ENCODE assay signal across 9 mouse cellular contexts in genomic region chr14:31137791-31138190, GRCm38 (mm10). TPM values are rescaled to one million over a fixed set of nuclear protein-coding genes. Genes with fewer than 3 reads are reported as not detected.
A peak's percentile ranks its signal among the peaks of the same experiment; 100 is the strongest.
DNase-seq lines count a peak whose midpoint lies in the region; ATAC-seq lines count a peak whose summit lies in the region.
"Had no signal": no experiment of that assay in that cellular context is flagged by ENCODE, and none has a peak within 500 bp of the region (broad histone marks: within the 10 kb centered on the region; RNA-seq: fewer than 3 reads in every experiment).

No protein-coding gene starts in this region.

- H3K36me3 ChIP-seq in forebrain, embryonic 14.5 days (ENCODE audit: control insufficient read depth, insufficient read depth, low read length), result peaks cover 72% of the 10 kb centered on the region
- H3K36me3 ChIP-seq in forebrain, embryonic 15.5 days, result peaks cover 25% of the 10 kb centered on the region
- H3K36me3 ChIP-seq in lung, embryonic 15.5 days, result peaks cover 82% of the 10 kb centered on the region

- peaks cover 11% of the 10 kb centered on the region for H3K4me1 ChIP-seq in forebrain, embryonic 14.5 days (ENCODE audit: control insufficient read depth, insufficient read depth, low read length)
- peaks cover 28% of the 10 kb centered on the region for H3K4me1 ChIP-seq in forebrain, embryonic 15.5 days
- peaks cover 24% of the 10 kb centered on the region for H3K4me1 ChIP-seq in lung, embryonic 15.5 days

- 88% methylated on average over 11 of the region's 11 CpGs for WGBS in forebrain, embryonic 14.5 days
- WGBS in forebrain, embryonic 15.5 days, result 81% methylated on average over 11 of the region's 11 CpGs
- WGBS in lung, embryonic 15.5 days, result 68% methylated on average over 11 of the region's 11 CpGs

- H3K27me3 ChIP-seq in forebrain, embryonic 14.5 days (replicated peaks; ENCODE audit: control insufficient read depth, insufficient read depth, low read length), result no peaks in the 10 kb centered on the region
- no peaks in the 10 kb centered on the region for H3K27me3 ChIP-seq in forebrain, embryonic 15.5 days
- no peaks in the 10 kb centered on the region for H3K27me3 ChIP-seq in lung, embryonic 15.5 days
- H3K27me3 ChIP-seq: embryonic facial prominence, embryonic 15.5 days had no signal

- H3K4me3 ChIP-seq in forebrain, embryonic 14.5 days (ENCODE audit: low read depth, low read length), result no peak overlapping the region
- H3K4me3 ChIP-seq in forebrain, embryonic 15.5 days, result no peak overlapping the region
- no peak overlapping the region for H3K4me3 ChIP-seq in lung, embryonic 15.5 days
- H3K4me3 ChIP-seq: embryonic facial prominence, embryonic 15.5 days had no signal

- ATAC-seq in forebrain, embryonic 14.5 days, result no peak
- no peak for ATAC-seq in forebrain, embryonic 15.5 days (replicated peaks)
- ATAC-seq in lung, embryonic 15.5 days (ENCODE audit: borderline replicate concordance, extremely low read depth, low FRiP score, low TSS enrichment), result no peak
- no peak for ATAC-seq in megakaryocyte-erythroid progenitor cell, adult 5-6 weeks (replicated peaks; ENCODE audit: low FRiP score, low TSS enrichment, poor library complexity, severe bottlenecking)

- no peak overlapping the region for H3K9ac ChIP-seq in forebrain, embryonic 14.5 days (ENCODE audit: low read length)
- no peak overlapping the region for H3K9ac ChIP-seq in forebrain, embryonic 15.5 days (replicated peaks)
- H3K9ac ChIP-seq in lung, embryonic 15.5 days, result no peak overlapping the region
- H3K9ac ChIP-seq: embryonic facial prominence, embryonic 15.5 days had no signal

- H3K9me3 ChIP-seq in forebrain, embryonic 14.5 days (replicated peaks; ENCODE audit: control insufficient read depth, low read length), result no peaks in the 10 kb centered on the region
- H3K9me3 ChIP-seq in forebrain, embryonic 15.5 days, result no peaks in the 10 kb centered on the region
- no peaks in the 10 kb centered on the region for H3K9me3 ChIP-seq in lung, embryonic 15.5 days
- H3K9me3 ChIP-seq: embryonic facial prominence, embryonic 15.5 days had no signal

- H3K4me2 ChIP-seq in forebrain, embryonic 14.5 days (ENCODE audit: low read length), result no peak overlapping the region
- no peak overlapping the region for H3K4me2 ChIP-seq in forebrain, embryonic 15.5 days (replicated peaks)
- no peak overlapping the region for H3K4me2 ChIP-seq in lung, embryonic 15.5 days
- H3K4me2 ChIP-seq: embryonic facial prominence, embryonic 15.5 days had no signal

- H3K27ac ChIP-seq in forebrain, embryonic 14.5 days (ENCODE audit: low read depth, low read length), result no peak overlapping the region
- no peak overlapping the region for H3K27ac ChIP-seq in forebrain, embryonic 15.5 days (replicated peaks)
- peak overlapping the region; percentile 54 for H3K27ac ChIP-seq in lung, embryonic 15.5 days
- H3K27ac ChIP-seq: embryonic facial prominence, embryonic 15.5 days had no signal

- DNase-seq in forebrain, embryonic 14.5 days (ENCODE audit: low spot score), result peak; percentile 4
- DNase-seq in lung, adult 18-20 months, result no peak
- peak; percentile 36 to 37 for DNase-seq in kidney, adult 8-10 months
- peak; percentile 23 for DNase-seq in lung, postnatal 25 days (ENCODE audit: low spot score)
- DNase-seq in cerebellum, postnatal 25 days, result no peak

RNA-seq across cellular contexts. Expression of gene Nt5dc2, which starts 6.9 kb away (rescaled TPM):
- 225 and 288 TPM in 2 replicates for polyA plus RNA-seq in forebrain, embryonic 14.5 days (2014; fragmentation: Nextera tagmentation; extraction: Ambion mirVana)
- 223 and 240 TPM in 2 replicates for polyA plus RNA-seq in forebrain, embryonic 15.5 days (2015; fragmentation: Nextera tagmentation; extraction: Ambion mirVana)
- polyA plus RNA-seq in lung, embryonic 15.5 days (2015; fragmentation: Nextera tagmentation; extraction: Ambion mirVana), result 451 and 472 TPM in 2 replicates
- 82.3 and 91.5 TPM in 2 replicates for total RNA-seq in megakaryocyte-erythroid progenitor cell, adult 5-6 weeks (2014; fragmentation: Nextera tagmentation)
- 49.2 and 87.0 TPM in 2 replicates for total RNA-seq in megakaryocyte-erythroid progenitor cell, adult 5-6 weeks (2017)

RNA-seq across cellular contexts. Expression of gene Smim4, which starts 9.0 kb away (rescaled TPM):
- 72.1 and 93.8 TPM in 2 replicates for polyA plus RNA-seq in forebrain, embryonic 14.5 days (2014; fragmentation: Nextera tagmentation; extraction: Ambion mirVana)
- polyA plus RNA-seq in forebrain, embryonic 15.5 days (2015; fragmentation: Nextera tagmentation; extraction: Ambion mirVana), result 66.1 and 74.5 TPM in 2 replicates
- 70.8 and 75.2 TPM in 2 replicates for polyA plus RNA-seq in lung, embryonic 15.5 days (2015; fragmentation: Nextera tagmentation; extraction: Ambion mirVana)
- total RNA-seq in megakaryocyte-erythroid progenitor cell, adult 5-6 weeks (2014; fragmentation: Nextera tagmentation), result 161 and 205 TPM in 2 replicates
- 56.2 and 61.8 TPM in 2 replicates for total RNA-seq in megakaryocyte-erythroid progenitor cell, adult 5-6 weeks (2017)

RNA-seq across cellular contexts. Expression of gene Stab1, which starts 30.6 kb away (rescaled TPM):
- 21.8 and 22.1 TPM in 2 replicates for polyA plus RNA-seq in forebrain, embryonic 14.5 days (2014; fragmentation: Nextera tagmentation; extraction: Ambion mirVana)
- 12.9 and 19.0 TPM in 2 replicates for polyA plus RNA-seq in forebrain, embryonic 15.5 days (2015; fragmentation: Nextera tagmentation; extraction: Ambion mirVana)
- 45.3 and 53.6 TPM in 2 replicates for polyA plus RNA-seq in lung, embryonic 15.5 days (2015; fragmentation: Nextera tagmentation; extraction: Ambion mirVana)
- total RNA-seq in megakaryocyte-erythroid progenitor cell, adult 5-6 weeks (2014; fragmentation: Nextera tagmentation), result 0.20 and 0.37 TPM in 2 replicates
- total RNA-seq in megakaryocyte-erythroid progenitor cell, adult 5-6 weeks (2017), result not detected in 2 replicates

Comparison
In these comparisons a context has a peak if more than half of its experiments do, and no peak if none do; other contexts are left out.
1. DNase-seq: peak in forebrain, embryonic 14.5 days (single experiment), kidney, adult 8-10 months (2 of 2) and lung, postnatal 25 days (single experiment); none in lung, adult 18-20 months (0 of 2) and cerebellum, postnatal 25 days (0 of 2).